Mouse (Mus musculus): ENCODE data around the gene Sult2a2.
"Not testable (repeated sequence)": the region's sequence is repeated elsewhere in the genome, so short reads cannot be mapped to it uniquely, and the experiment has no call there.

The Sult2a2 gene

DNA sequence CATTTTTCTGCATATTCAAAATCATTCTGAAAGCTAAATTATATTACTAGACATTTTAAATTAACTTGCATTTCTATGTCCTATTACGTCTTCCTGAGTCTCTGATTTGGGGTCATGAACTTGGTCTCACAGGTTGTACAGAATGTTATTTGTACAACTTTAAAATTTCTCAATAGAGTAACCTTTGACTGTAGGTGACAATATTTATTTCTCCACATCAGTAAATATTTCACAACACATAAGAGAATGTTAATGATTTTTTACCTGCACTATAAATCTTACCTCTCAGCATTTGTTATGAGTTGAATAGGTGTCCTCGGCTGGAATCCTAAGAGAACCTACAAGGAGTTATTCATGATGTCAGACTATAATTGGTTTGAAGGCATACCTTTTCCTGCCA lies at the start of gene Sult2a2:
Gene Sult2a2, plus strand, starts transcription at position 301 of the 400 bp plus-strand sequence.
- DNase-seq (ENCODE audit: low spot score), result not testable (repeated sequence)

DNA sequence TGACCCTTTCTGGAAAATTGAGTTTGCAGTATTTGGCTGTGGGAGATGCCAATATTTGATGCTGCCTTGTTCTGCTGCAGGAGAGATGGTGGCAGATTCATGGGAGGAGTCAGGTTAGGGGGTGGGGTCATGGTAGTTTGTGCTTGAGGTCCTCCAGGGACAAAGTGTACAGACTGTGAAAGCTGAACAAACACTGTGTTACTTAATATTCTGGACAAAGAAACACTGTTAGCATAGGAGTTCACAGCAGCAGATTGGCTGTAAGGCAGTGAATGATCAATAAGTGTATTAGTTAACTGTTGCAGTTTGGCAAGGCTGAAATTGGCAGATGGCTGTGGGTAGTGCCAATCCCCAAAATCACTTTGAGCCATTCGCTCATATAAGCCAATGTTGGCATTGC lies 80.6 kb downstream of the Sult2a2 start:
- DNase-seq (ENCODE audit: low spot score), result no peak

All from embryo, embryonic 10.5 days (tissue).